Mouse (Mus musculus) layer of hippocampus, postnatal 14 days (tissue): ENCODE measurements around the gene Arid1a. TPM values are rescaled to one million over a fixed set of nuclear protein-coding genes. Genes with fewer than 3 reads are reported as not detected.

Source experiments
- DNase-seq, 2 experiments: peaks; one replicate each; pipeline ENCODE4 v3.0.0; 2021 to 2022; ENCODE audit warnings: low spot score in 2 of 2, mixed read lengths in 1 of 2
- total RNA-seq, 2 experiments: library from RNA; stranded (reverse); gene quantifications; 2 replicates each; pipeline ENCODE4 v1.2.3; 2021

Arid1a gene
- total RNA-seq, 2 experiments from 2014 or later = 75.3 to 76.5 TPM

GRCm38 (mm10) chr4:133735282-133735681, 21.3 kb downstream of the Arid1a start:
- DNase-seq = no peak

DNA sequence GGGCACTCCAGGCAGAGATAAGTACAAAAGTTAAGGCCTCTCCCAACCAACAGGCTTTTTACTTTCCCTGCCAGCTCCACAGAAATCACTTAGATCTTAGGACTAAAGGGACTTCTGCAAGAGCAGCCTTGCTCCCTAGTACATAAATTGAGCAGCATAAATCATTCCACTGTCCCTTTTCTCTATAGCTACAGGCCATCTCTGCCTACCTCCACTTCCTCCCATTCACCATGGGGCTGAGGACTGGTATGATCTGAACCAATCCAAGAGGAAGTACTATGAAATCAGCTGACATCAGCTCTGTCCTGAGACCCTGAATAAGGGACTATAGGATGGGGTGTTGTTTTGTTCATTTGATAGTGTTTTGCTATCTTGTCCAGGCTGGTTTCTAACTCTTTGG, 26.4 kb downstream of the Arid1a start:
- no peak for DNase-seq

DNA sequence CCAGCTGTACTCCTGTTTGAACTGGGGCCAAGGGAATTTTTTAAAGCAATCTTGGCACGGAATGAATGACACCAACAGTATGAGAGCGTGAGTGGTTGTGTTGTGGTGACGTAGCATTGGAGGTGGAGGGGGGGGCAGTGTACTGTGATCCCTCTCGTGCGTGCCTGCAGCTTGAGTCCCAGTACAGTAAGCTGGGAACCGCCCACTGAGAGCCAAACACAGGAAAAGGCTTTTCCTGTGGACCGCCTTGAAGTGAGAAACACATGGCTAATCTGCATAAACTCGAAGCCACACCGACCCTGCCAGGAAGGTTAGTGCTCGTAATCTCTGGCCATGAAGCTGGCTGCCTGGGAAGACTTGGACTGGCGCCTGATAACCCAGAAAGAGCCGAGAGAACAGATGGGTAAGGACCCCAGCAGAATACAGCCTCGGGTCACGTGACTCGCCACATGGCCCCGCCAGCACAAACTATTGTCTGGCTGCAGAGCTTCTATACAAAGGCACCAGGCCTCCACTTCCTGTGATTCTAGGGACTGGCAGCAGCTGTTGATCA, 27.0 kb downstream of the Arid1a start:
- DNase-seq = peak; percentile 80 to 90

DNA sequence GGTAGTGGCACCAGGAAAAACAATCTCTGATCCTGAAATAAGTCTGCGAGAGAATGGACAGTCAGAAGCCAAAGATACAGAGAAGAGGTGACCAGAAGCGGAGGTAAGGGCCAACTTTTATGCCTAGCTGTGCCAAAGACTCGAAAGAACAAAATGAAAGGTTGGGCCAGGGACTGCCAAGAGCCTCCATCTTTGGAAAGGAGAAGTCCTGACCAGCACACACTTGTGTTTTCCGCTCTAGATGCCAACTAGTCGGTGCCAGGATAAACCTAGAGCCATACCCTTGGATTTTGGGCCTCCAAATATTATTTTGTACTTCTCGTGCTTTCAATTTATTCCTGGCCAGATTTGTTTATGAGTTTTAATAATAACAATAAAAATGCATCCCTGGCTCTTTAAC, 27.6 kb downstream of the Arid1a start:
- DNase-seq = peak in 1 of 2 experiments; percentile 38

- no peak for DNase-seq
Measured at GRCm38 (mm10) chr4:133728256-133728655, 28.3 kb downstream of the Arid1a start.

DNA sequence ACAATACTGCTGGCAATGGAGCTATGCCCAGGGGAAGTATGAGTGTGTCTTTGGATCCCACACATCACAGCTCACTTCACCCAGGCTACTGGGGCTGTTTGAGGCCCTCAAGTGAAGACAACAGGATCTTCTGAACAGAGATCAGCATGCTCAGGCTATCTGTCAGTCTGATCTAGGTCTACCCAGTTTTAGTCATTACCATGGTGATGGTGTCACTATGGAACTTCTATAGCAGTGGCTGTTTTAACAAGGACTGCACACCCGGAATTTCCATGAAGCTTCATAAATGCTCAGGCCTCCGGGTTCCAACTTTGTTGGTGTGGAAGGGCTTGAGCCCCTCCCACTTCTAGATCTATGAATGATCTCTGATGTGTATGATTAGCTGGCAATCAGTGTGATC, 30.9 kb downstream of the Arid1a start:
- no peak for DNase-seq

- no peak for DNase-seq
Measured at GRCm38 (mm10) chr4:133719791-133720190, 36.8 kb downstream of the Arid1a start.

DNA sequence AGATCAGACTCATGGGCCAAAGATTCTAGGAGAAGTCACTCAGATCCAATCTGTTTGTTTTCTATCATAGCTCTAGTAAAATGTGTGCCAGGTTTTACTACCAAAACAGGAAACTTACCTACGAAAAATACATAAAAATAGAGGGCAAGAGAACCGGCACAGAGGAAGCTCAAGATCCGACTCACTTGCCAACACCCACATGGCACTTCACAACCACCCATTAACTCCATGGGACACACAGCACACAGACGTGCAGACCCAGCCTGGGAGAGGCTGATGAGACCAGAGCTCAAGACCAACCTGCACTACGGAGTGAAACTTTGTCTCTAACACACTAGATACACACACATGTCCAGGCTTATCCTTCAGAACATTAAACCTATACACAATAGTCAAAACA, 43.8 kb downstream of the Arid1a start:
- no peak for DNase-seq

- no peak for DNase-seq
Measured at GRCm38 (mm10) chr4:133711307-133712076, 45.1 kb downstream of the Arid1a start.

DNA sequence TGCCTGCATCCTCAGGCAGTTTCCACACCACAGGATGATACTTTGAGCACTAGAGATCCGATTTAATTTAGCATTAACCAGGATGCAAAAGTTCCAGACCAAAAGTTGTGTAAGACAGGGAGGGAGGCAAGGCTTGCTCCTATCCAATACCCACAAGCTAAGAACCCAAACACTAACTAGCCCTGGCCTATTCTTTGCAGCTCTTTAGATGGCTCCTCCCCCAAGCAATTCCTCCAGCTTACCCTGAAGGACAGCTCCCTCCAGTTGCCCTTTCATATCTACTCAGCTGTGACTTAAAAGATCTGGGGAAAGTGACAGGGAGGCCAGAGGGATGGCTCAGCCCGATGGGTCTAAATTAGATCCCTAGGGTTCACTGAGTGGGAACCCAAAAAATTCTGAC, 47.2 kb downstream of the Arid1a start:
- no peak for DNase-seq

DNA sequence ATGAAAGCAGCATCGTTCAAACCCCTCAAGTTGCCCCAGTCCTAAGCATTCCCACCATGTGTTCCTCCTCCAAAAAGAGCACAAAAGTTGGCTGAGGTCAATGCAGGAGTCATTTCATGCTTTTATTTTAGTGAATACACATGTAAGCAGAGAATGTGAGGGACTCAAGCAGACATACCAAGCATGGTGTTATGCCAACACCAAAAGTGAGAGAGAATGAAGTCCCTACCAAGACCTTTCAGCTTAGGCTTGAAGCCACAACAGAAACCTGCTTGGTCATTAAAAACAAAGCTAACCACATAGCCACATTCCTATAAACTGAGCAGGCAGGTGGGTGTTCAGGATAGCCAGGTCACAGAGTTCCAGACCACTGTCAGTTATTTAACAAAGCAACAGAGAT, 49.1 kb downstream of the Arid1a start:
- DNase-seq = no peak

DNA sequence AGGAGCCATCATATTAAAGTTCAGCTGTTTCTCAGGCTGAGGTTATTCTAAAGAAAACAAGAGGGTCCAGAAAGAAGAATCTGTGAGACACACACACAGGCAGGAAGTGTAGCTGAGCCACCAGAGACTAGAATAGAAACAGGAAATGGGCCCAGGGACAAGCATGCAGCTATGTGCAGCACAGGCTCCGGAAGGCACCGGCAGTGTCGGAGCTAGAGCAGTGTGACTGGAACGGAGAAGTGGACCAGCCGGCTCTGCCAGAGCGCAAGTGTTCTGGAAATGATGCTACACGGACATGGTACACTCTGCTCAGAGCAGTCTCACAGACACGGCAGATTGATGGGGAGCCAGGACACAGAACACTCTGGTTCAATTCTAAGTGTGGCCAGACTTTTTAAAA, 49.6 kb downstream of the Arid1a start:
- peak in 1 of 2 experiments; percentile 58 for DNase-seq

DNA sequence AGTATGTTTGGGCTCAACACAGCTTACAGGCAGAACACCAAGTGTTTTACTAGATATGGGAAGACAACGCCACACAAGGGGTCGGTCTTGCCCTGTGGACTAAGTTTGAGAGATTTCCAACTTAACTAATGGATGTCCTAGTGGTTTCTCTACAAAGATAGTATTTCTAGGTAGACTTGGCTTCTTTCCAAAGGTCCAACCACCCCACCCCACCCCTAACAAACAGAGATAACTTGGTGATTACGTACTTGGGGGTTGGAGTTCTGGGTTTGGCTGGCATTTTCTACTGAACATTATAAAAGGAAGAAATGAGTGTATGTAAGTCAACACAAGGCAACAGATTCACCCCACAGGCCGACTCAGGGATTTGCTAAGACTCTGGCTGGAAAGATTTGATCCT, 51.5 kb downstream of the Arid1a start:
- no peak for DNase-seq

- peak; percentile 24 to 61 for DNase-seq
Measured at GRCm38 (mm10) chr4:133700905-133701368, 55.6 kb downstream of the Arid1a start.

DNA sequence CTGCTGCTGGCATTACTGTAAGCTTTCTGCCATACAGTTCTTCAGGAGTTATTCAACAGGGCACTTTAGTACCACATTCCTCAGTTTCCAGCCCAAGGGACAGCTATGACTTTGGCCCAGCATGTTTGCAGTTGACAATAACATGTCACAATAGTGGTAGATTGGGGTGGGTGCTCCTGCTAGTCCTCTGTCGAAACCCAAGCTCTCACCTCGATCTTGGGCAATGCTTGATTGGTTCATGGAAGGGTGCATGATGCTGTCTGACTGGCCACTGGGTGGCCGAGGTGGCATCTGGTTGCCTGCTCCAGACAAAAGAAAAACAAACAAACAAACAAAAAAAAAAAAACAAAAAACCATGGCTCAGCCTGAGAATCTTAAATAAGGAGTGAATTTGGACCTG, 61.2 kb downstream of the Arid1a start:
- no peak for DNase-seq

GRCm38 (mm10) chr4:133690252-133690651, 66.3 kb downstream of the Arid1a start:
- no peak for DNase-seq

DNA sequence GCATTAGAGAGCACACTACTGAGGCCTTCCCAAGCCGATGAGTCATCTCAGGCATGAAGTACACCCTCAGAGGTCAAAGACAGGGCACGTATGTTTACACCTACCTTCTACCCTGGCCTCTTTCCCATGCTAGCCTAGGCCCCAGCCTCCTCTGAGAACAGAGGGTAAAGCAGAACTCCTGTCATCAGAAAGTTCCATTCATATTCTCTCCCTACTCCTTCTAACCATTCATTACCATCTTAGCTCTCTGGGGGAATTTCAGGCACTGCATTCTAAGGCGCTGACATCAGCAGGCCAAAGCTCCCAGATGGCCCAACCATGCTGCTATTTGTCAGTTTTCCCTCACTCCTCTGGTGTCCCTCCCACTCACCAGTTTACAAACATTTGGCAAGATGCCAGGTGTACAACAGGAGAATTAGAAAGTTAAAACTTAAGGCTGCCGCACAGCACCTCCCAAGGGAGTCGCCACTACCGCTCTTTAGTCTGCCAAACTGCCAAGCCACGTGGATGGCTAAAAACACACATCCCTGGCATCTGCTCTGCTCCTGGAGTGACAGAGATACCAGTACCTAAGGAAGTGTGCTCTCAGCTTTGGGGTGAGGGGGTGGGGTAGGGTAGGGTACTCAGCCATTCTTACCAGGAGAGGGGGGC, 68.0 kb downstream of the Arid1a start:
- no peak for DNase-seq

- DNase-seq = no peak
Measured at GRCm38 (mm10) chr4:133687126-133687525, 69.4 kb downstream of the Arid1a start.

- DNase-seq = no peak
Measured at GRCm38 (mm10) chr4:133686512-133686911, 70.1 kb downstream of the Arid1a start.

GRCm38 (mm10) chr4:133680206-133680786, 76.3 kb downstream of the Arid1a start:
- DNase-seq = no peak

GRCm38 (mm10) chr4:133679629-133680028, 76.9 kb downstream of the Arid1a start:
- DNase-seq = no peak

DNA sequence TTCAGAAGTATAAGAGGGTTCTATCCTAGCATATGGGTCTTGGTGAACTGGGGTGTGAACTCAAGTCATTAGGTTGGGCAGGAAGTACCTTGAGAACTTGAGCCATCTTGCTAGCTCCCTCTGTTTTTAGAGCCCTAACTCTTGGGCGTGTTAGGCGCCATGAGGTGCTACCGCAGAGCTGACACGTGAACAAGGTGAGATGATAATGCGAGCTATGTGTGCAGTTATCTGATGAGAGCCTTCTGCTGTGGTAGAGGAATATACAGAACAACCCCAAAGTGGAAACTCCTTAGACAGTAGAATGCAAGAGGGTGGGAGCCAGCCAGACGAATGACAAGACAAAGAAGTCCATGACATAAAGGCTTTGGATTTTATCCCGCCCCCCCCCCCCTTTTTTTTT, 79.3 kb downstream of the Arid1a start:
- no peak for DNase-seq
